Comparison of ENCODE assay signal across 8 mouse cellular contexts in genomic region chr11:121649900-121650299, GRCm38 (mm10). TPM values are rescaled to one million over a fixed set of nuclear protein-coding genes. Genes with fewer than 3 reads are reported as not detected.
DNase-seq lines count a peak whose midpoint lies in the region; ATAC-seq and TF ChIP-seq lines count a peak whose summit lies in the region.

No protein-coding gene starts in this region.

- ATAC-seq in liver, embryonic 12.5 days = no peak
- no peak for ATAC-seq in liver, embryonic 14.5 days (ENCODE audit: insufficient read depth)
- ATAC-seq in erythroblast, adult 5-6 weeks (replicated peaks; ENCODE audit: low FRiP score, poor library complexity, severe bottlenecking) = no peak

- H3K27ac ChIP-seq in liver, adult 2 months (replicated peaks; ENCODE audit: insufficient read depth, low read depth, low read length) = no peak overlapping the region
- H3K27ac ChIP-seq in liver, embryonic 12.5 days = no peak overlapping the region
- no peak overlapping the region for H3K27ac ChIP-seq in liver, embryonic 14.5 days

- peak; percentile 44 for TF ChIP-seq CTCF in liver, adult 2 months (IDR thresholded peaks at IDR 0.05; ENCODE audit: low read depth, low read length)
- peak; percentile 18; the same call in 1 of the 2 replicates for TF ChIP-seq CTCF in liver, embryonic 14.5 days (IDR thresholded peaks at IDR 0.05; ENCODE audit: low read depth)

- no peak overlapping the region for H3K4me2 ChIP-seq in liver, embryonic 12.5 days
- H3K4me2 ChIP-seq in liver, embryonic 14.5 days (ENCODE audit: low read depth) = no peak overlapping the region

- H3K9me3 ChIP-seq in liver, embryonic 12.5 days (replicated peaks) = no peaks in the 10 kb centered on the region
- no peaks in the 10 kb centered on the region for H3K9me3 ChIP-seq in liver, embryonic 14.5 days (ENCODE audit: control insufficient read depth, low read length)

- no peaks in the 10 kb centered on the region for H3K4me1 ChIP-seq in liver, adult 2 months (ENCODE audit: control insufficient read depth, insufficient read depth, low read length)
- H3K4me1 ChIP-seq in liver, embryonic 12.5 days = no peaks in the 10 kb centered on the region
- no peaks in the 10 kb centered on the region for H3K4me1 ChIP-seq in liver, embryonic 14.5 days (replicated peaks; ENCODE audit: control insufficient read depth in 2 of 2, insufficient read depth in 2 of 2, low read length in 1 of 2)

- peaks cover 3% of the 10 kb centered on the region; the same call in 1 of the 2 replicates for H3K36me3 ChIP-seq in liver, adult 2 months (ENCODE audit: control insufficient read depth, insufficient read depth, low read length)
- peaks cover 13% of the 10 kb centered on the region; the same call in 1 of the 2 replicates for H3K36me3 ChIP-seq in liver, embryonic 12.5 days
- H3K36me3 ChIP-seq in liver, embryonic 14.5 days (replicated peaks; ENCODE audit: control insufficient read depth, insufficient read depth, low read depth) = no peaks in the 10 kb centered on the region

- H3K79me2 ChIP-seq in liver, adult 2 months (ENCODE audit: control insufficient read depth, insufficient read depth, low read length) = no peaks in the 10 kb centered on the region

- no peak for TF ChIP-seq POLR2A in liver, adult 2 months (IDR thresholded peaks at IDR 0.05; ENCODE audit: extremely low read depth, insufficient read depth, low read length)

- no peak overlapping the region for H3K9ac ChIP-seq in liver, adult 2 months (ENCODE audit: low read depth, low read length)
- no peak overlapping the region for H3K9ac ChIP-seq in liver, embryonic 12.5 days
- no peak overlapping the region for H3K9ac ChIP-seq in liver, embryonic 14.5 days (replicated peaks)

- DNase-seq in liver, adult 2 months (ENCODE audit: extremely low read depth, low read depth, low spot score) = no peak
- DNase-seq in adrenal gland, postnatal 36 days = peak; percentile 58 to 62
- peak; percentile 34 to 43 for DNase-seq in gastrocnemius, postnatal 36 days
- no peak for DNase-seq in liver, embryonic 14.5 days (ENCODE audit: low read depth in 3 of 3, low spot score in 3 of 3)
- no peak for DNase-seq in Muller cell, postnatal 12 days (ENCODE audit: inconsistent ontology term)
- DNase-seq in spleen, postnatal 36 days (ENCODE audit: low spot score in 2 of 2) = no peak

- intact Hi-C loops in gastrocnemius, postnatal 36 days (cut with DNase I) = loop anchor here (2.0 to 5.0 kb wide), 2 partner anchors 92 to 159 kb away; no protein-coding TSS in a partner anchor

- no peak overlapping the region for H3K4me3 ChIP-seq in liver, adult 2 months (ENCODE audit: insufficient read depth, low read depth, low read length)
- no peak overlapping the region for H3K4me3 ChIP-seq in liver, embryonic 12.5 days
- no peak overlapping the region for H3K4me3 ChIP-seq in liver, embryonic 14.5 days (ENCODE audit: insufficient read depth in 1 of 2, low read depth in 2 of 2, low read length in 2 of 2)

- no peak for TF ChIP-seq EP300 in liver, embryonic 14.5 days (IDR thresholded peaks at IDR 0.05; ENCODE audit: low read depth)

- WGBS in liver, adult 2 months = 57% methylated on average over 10 of the region's 10 CpGs
- 70% methylated on average over 10 of the region's 10 CpGs for WGBS in liver, embryonic 12.5 days (ENCODE audit: insufficient replicate concordance)
- WGBS in liver, embryonic 14.5 days (ENCODE audit: insufficient replicate concordance) = 67% methylated on average over 10 of the region's 10 CpGs

- H3K27me3 ChIP-seq in liver, adult 2 months (ENCODE audit: control insufficient read depth, insufficient read depth, low read length) = no peaks in the 10 kb centered on the region
- no peaks in the 10 kb centered on the region for H3K27me3 ChIP-seq in liver, embryonic 12.5 days (replicated peaks)
- H3K27me3 ChIP-seq in liver, embryonic 14.5 days (ENCODE audit: control insufficient read depth, insufficient read depth, low read length) = no peaks in the 10 kb centered on the region

RNA-seq across cellular contexts. Expression of gene B3gntl1, which starts 23.1 kb away (rescaled TPM):
- total RNA-seq in liver, adult 2 months (2014; rRNA removed) = 2.2 and 2.7 TPM in 2 replicates
- 1.9 and 2.4 TPM in 2 replicates for polyA plus RNA-seq in liver, adult 2 months (2012; rRNA removed)
- polyA plus RNA-seq in liver, embryonic 12.5 days (2016; fragmentation: Nextera tagmentation; extraction: Ambion mirVana) = 2.5 and 2.9 TPM in 2 replicates
- total RNA-seq in adrenal gland, postnatal 36 days (2021) = 10 to 100 TPM in 1 of 2 experiments, 1 to 10 TPM in 1; 6.8 to 11.9 TPM
- 1 to 10 TPM; 1.8 to 2.0 TPM for total RNA-seq in gastrocnemius, postnatal 36 days (2021)
- polyA plus RNA-seq in liver, embryonic 14.5 days (2012; rRNA removed) = 1.5 and 1.6 TPM in 2 replicates
- 0.91 and 1.2 TPM in 2 replicates for polyA plus RNA-seq in liver, embryonic 14.5 days (2014; fragmentation: Nextera tagmentation; extraction: Ambion mirVana)
- 0.63 and 0.77 TPM in 2 replicates for total RNA-seq in erythroblast, adult 5-6 weeks (2015; ENCODE audit: low replicate concordance)
- 0.84 and 1.9 TPM in 2 replicates for total RNA-seq in erythroblast, adult 5-6 weeks (2017; ENCODE audit: low replicate concordance)

RNA-seq across cellular contexts. Expression of gene Metrnl, which starts 51.4 kb away (rescaled TPM):
- 4.3 and 5.3 TPM in 2 replicates for total RNA-seq in liver, adult 2 months (2014; rRNA removed)
- 4.8 and 5.5 TPM in 2 replicates for polyA plus RNA-seq in liver, adult 2 months (2012; rRNA removed)
- polyA plus RNA-seq in liver, embryonic 12.5 days (2016; fragmentation: Nextera tagmentation; extraction: Ambion mirVana) = 3.7 and 4.8 TPM in 2 replicates
- 10 to 100 TPM; 36.4 to 37.6 TPM for total RNA-seq in adrenal gland, postnatal 36 days (2021)
- 10 to 100 TPM in 1 of 2 experiments, 1 to 10 TPM in 1; 7.2 to 12.0 TPM for total RNA-seq in gastrocnemius, postnatal 36 days (2021)
- polyA plus RNA-seq in liver, embryonic 14.5 days (2012; rRNA removed) = 1.8 and 2.1 TPM in 2 replicates
- polyA plus RNA-seq in liver, embryonic 14.5 days (2014; fragmentation: Nextera tagmentation; extraction: Ambion mirVana) = 3.1 and 3.4 TPM in 2 replicates
- total RNA-seq in erythroblast, adult 5-6 weeks (2015; ENCODE audit: low replicate concordance) = 2.3 and 10.9 TPM in 2 replicates
- 2.3 and 4.2 TPM in 2 replicates for total RNA-seq in erythroblast, adult 5-6 weeks (2017; ENCODE audit: low replicate concordance)

Comparison
In these comparisons a context has a peak if more than half of its experiments do, and no peak if none do; other contexts are left out.
1. DNase-seq: peak in adrenal gland, postnatal 36 days (2 of 2) and gastrocnemius, postnatal 36 days (2 of 2); none in liver, adult 2 months (single experiment), liver, embryonic 14.5 days (0 of 3), Muller cell, postnatal 12 days (single experiment) and spleen, postnatal 36 days (0 of 2).